Mouse (Mus musculus): ENCODE data around the gene March2.
"Not testable (repeated sequence)": the region's sequence is repeated elsewhere in the genome, so short reads cannot be mapped to it uniquely, and the experiment has no call there.

The March2 gene

GRCm38 (mm10) chr17:33754656-33755055, 36.2 kb upstream of the March2 start:
- peaks cover 88% of the 10 kb centered on the region for H3K36me3 ChIP-seq (ENCODE audit: insufficient read depth, low read length)
- no peak overlapping the region for H3K4me3 ChIP-seq (replicated peaks; ENCODE audit: low read length)
- no peaks in the 10 kb centered on the region for H3K9me3 ChIP-seq (ENCODE audit: low read length)
- H3K27me3 ChIP-seq (ENCODE audit: insufficient read depth, low read length) = no peaks in the 10 kb centered on the region
- H3K4me1 ChIP-seq (replicated peaks; ENCODE audit: low read depth, low read length) = peaks cover 72% of the 10 kb centered on the region
- peak; percentile 46 for TF ChIP-seq CTCF (conservative IDR thresholded peaks at IDR 0.05; ENCODE audit: low read length)
- no peak for TF ChIP-seq POU5F1 (IDR thresholded peaks at IDR 0.05; ENCODE audit: borderline replicate concordance, low read length)

DNA sequence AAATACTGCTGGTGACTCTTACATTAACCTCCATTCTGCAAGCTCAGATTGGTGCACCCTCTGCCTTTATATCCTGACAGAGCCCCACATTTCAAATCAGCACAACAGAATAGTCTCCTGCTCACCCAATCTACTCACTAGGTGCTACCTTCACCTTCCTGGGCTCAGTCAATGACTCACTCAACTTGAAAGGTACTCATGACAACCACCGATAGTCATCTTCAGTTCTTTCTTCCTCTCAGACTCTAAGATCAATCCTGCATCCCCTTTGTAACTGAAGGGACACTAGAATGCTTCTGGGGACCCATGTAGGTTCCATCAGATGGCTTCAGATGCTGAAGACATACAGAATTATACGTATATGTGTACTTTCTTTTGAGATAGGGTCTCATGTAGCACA, 33.8 kb upstream of the March2 start:
- Histone ChIP-seq H3K4me3 (replicated peaks; ENCODE audit: low read length) (no peak overlapping the region), H3K36me3 (ENCODE audit: insufficient read depth, low read length) (peaks cover 94% of the 10 kb centered on the region), H3K27me3 (ENCODE audit: insufficient read depth, low read length) (no peaks in the 10 kb centered on the region), H3K9me3 (ENCODE audit: low read length) (peaks cover 14% of the 10 kb centered on the region), H3K4me1 (replicated peaks; ENCODE audit: low read depth, low read length) (peaks cover 49% of the 10 kb centered on the region)
- TF ChIP-seq NANOG (IDR thresholded peaks at IDR 0.05; ENCODE audit: borderline replicate concordance, low read length) (no peak), POU5F1 (IDR thresholded peaks at IDR 0.05; ENCODE audit: borderline replicate concordance, low read length) (no peak), CTCF (conservative IDR thresholded peaks at IDR 0.05; ENCODE audit: low read length) (no peak)

DNA sequence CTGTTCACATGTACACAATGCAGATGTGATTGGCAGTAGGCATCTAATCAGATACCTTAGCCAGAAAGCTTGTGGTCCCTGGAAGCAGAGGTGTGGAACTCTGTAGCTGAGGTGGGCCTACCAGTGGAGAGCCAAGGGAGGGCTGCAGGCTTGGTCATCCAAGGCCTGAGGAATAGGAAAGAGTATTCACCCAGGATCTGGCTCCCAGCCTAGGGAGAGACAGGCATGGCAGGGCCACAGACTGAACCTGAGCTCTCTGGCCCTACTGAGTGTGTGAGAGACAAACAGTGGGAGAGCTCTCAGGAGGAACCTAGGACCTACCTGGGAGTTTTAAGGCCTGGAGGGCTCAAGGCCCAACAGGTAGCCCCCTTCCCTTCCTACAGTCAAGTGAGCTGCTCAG, 32.7 kb upstream of the March2 start:
- no peak overlapping the region for H3K4me3 ChIP-seq (replicated peaks; ENCODE audit: low read length)
- peaks cover 38% of the 10 kb centered on the region for H3K4me1 ChIP-seq (replicated peaks; ENCODE audit: low read depth, low read length)
- H3K9me3 ChIP-seq (ENCODE audit: low read length) = peaks cover 22% of the 10 kb centered on the region
- peaks cover 91% of the 10 kb centered on the region for H3K36me3 ChIP-seq (ENCODE audit: insufficient read depth, low read length)
- no peak for TF ChIP-seq CTCF (conservative IDR thresholded peaks at IDR 0.05; ENCODE audit: low read length)
- no peak for TF ChIP-seq NANOG (IDR thresholded peaks at IDR 0.05; ENCODE audit: borderline replicate concordance, low read length)
- TF ChIP-seq POU5F1 (IDR thresholded peaks at IDR 0.05; ENCODE audit: borderline replicate concordance, low read length) = no peak
- no peaks in the 10 kb centered on the region for H3K27me3 ChIP-seq (ENCODE audit: insufficient read depth, low read length)

DNA sequence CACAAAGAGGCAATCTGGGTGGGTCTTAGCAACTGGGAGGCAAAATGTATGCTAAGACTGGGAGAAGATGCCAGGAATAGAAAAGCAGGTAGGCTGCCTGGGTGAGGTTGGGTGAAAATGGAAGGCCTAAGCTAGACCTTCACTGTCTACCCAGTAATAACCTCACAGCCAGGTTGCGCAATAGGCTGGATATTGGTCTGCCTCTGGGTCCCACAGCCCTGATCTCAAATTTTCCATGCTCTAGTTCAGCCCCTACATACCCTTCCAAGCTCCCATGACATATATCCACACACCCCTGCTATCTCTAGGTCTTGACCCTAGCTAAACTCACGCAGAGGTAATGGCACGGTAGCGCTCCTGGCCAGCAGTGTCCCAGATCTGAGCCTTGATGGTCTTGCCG, 31.0 kb upstream of the March2 start:
- TF ChIP-seq CTCF (conservative IDR thresholded peaks at IDR 0.05; ENCODE audit: low read length) (no peak), NANOG (IDR thresholded peaks at IDR 0.05; ENCODE audit: borderline replicate concordance, low read length) (no peak), POU5F1 (IDR thresholded peaks at IDR 0.05; ENCODE audit: borderline replicate concordance, low read length) (no peak)
- H3K9me3 ChIP-seq (ENCODE audit: low read length) = peaks cover 39% of the 10 kb centered on the region
- H3K4me1 ChIP-seq (replicated peaks; ENCODE audit: low read depth, low read length) = peaks cover 22% of the 10 kb centered on the region
- peaks cover 94% of the 10 kb centered on the region for H3K36me3 ChIP-seq (ENCODE audit: insufficient read depth, low read length)
- H3K4me3 ChIP-seq (replicated peaks; ENCODE audit: low read length) = no peak overlapping the region
- H3K27me3 ChIP-seq (ENCODE audit: insufficient read depth, low read length) = no peaks in the 10 kb centered on the region

DNA sequence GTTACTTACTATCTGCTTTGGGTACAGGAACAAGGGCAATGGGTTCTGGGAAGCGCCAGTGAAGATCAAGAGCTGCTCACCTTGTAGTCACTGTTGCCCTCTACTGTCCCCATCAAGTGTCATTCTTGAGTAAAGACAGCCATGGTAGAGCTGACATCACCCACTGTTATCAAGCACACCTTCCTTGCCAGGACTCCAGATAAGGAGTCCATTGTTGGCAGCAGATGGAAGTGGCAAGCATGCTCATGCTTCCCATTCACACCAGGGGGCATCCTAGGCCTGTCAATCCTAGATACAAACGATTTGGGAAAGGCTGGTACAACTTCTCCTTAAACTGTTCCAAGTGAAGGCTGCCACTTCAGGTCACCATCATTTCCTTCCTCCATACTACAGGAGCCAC, 27.5 kb upstream of the March2 start:
- H3K9me3 ChIP-seq (ENCODE audit: low read length) = peaks cover 72% of the 10 kb centered on the region
- no peak for TF ChIP-seq NANOG (IDR thresholded peaks at IDR 0.05; ENCODE audit: borderline replicate concordance, low read length)
- 0 out of 2 replicates have a peak, but pooled peaks cover 3% of the 10 kb centered on the region for H3K4me1 ChIP-seq (replicated peaks; ENCODE audit: low read depth, low read length)
- H3K36me3 ChIP-seq (ENCODE audit: insufficient read depth, low read length) = peaks cover 67% of the 10 kb centered on the region
- H3K27me3 ChIP-seq (ENCODE audit: insufficient read depth, low read length) = no peaks in the 10 kb centered on the region
- H3K4me3 ChIP-seq (replicated peaks; ENCODE audit: low read length) = no peak overlapping the region

DNA sequence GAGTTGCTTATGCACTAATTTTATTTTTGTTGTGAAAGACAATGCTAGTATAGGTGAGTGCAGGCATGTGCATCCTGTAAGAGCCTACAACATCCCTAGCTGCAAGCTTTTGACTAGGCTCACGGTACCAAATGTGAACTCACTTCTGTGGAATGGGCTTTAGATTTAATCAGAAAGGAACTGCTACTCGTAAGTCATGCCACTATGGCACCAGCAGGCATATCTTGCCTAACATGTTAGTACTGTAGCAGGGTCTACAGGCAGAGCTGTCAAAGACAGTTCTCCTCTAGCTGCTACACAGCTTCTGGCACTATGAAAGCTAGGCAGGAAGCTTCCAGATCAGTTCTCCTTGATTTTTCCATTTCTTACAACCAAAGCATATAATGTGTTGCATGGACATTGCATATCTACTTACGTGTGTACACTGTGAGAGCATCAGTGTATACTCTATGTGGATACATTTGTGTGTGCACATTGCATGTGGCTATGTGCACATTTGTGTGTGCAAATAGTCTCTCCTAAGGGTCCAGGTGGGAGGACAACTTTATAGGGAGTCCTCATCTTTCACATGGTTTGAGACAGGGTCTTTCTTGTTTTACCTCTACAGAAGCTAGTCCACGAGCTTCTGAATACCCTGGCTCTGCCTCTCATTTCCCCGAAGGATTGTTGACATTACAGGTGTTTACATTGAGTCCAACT, 26.4 kb upstream of the March2 start:
- Histone ChIP-seq H3K36me3 (ENCODE audit: insufficient read depth, low read length) (peaks cover 55% of the 10 kb centered on the region), H3K4me1 (replicated peaks; ENCODE audit: low read depth, low read length) (no peaks in the 10 kb centered on the region), H3K9me3 (ENCODE audit: low read length) (peaks cover 77% of the 10 kb centered on the region), H3K4me3 (replicated peaks; ENCODE audit: low read length) (no peak overlapping the region), H3K27me3 (ENCODE audit: insufficient read depth, low read length) (no peaks in the 10 kb centered on the region)
- no peak for TF ChIP-seq POU5F1 (IDR thresholded peaks at IDR 0.05; ENCODE audit: borderline replicate concordance, low read length)
- TF ChIP-seq NANOG (IDR thresholded peaks at IDR 0.05; ENCODE audit: borderline replicate concordance, low read length) = no peak
- no peak for TF ChIP-seq CTCF (conservative IDR thresholded peaks at IDR 0.05; ENCODE audit: low read length)

GRCm38 (mm10) chr17:33742420-33742819, 23.9 kb upstream of the March2 start:
- Histone ChIP-seq H3K4me1 (replicated peaks; ENCODE audit: low read depth, low read length) (no peaks in the 10 kb centered on the region), H3K9me3 (ENCODE audit: low read length) (peaks cover 76% of the 10 kb centered on the region), H3K36me3 (ENCODE audit: insufficient read depth, low read length) (peaks cover 31% of the 10 kb centered on the region), H3K4me3 (replicated peaks; ENCODE audit: low read length) (no peak overlapping the region), H3K27me3 (ENCODE audit: insufficient read depth, low read length) (no peaks in the 10 kb centered on the region)
- TF ChIP-seq NANOG (IDR thresholded peaks at IDR 0.05; ENCODE audit: borderline replicate concordance, low read length) = no peak
- no peak for TF ChIP-seq POU5F1 (IDR thresholded peaks at IDR 0.05; ENCODE audit: borderline replicate concordance, low read length)
- no peak for TF ChIP-seq CTCF (conservative IDR thresholded peaks at IDR 0.05; ENCODE audit: low read length)

DNA sequence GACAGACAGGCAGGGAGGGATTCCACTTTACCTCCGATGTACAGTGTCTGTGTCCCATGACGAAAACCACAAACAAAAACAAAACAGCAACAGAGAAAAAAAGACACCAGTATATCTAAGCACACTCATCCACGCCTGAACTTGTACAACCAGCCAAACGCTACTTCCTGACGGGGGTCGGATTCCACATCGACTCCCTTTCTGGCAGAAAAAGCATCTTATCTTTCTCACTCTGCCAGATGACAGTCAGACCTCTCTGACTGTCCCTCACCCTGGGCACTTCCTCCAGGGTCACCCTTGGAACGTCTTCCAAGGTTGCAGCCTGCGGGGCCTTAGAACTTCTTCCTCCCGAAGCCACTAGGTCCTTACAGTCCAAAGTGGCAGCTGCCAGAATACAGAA, 15.1 kb upstream of the March2 start:
- not testable (repeated sequence) for H3K27me3 ChIP-seq (ENCODE audit: insufficient read depth, low read length); H3K36me3 ChIP-seq (ENCODE audit: insufficient read depth, low read length); H3K4me3 ChIP-seq (replicated peaks; ENCODE audit: low read length); H3K4me1 ChIP-seq (replicated peaks; ENCODE audit: low read depth, low read length)
- H3K9me3 ChIP-seq (ENCODE audit: low read length) = peaks cover 64% of the 10 kb centered on the region

GRCm38 (mm10) chr17:33732556-33733083, 14.2 kb upstream of the March2 start:
- H3K27me3 ChIP-seq (ENCODE audit: insufficient read depth, low read length); H3K36me3 ChIP-seq (ENCODE audit: insufficient read depth, low read length); H3K4me1 ChIP-seq (replicated peaks; ENCODE audit: low read depth, low read length); H3K4me3 ChIP-seq (replicated peaks; ENCODE audit: low read length): not testable (repeated sequence)
- H3K9me3 ChIP-seq (ENCODE audit: low read length) = peaks cover 58% of the 10 kb centered on the region

All from E14TG2a.4 (cell line).